Mouse (Mus musculus): Measurements from ENCODE around the gene Efl1.
A peak's percentile ranks its signal among the peaks of the same experiment; 100 is the strongest.

Gene Efl1

DNA sequence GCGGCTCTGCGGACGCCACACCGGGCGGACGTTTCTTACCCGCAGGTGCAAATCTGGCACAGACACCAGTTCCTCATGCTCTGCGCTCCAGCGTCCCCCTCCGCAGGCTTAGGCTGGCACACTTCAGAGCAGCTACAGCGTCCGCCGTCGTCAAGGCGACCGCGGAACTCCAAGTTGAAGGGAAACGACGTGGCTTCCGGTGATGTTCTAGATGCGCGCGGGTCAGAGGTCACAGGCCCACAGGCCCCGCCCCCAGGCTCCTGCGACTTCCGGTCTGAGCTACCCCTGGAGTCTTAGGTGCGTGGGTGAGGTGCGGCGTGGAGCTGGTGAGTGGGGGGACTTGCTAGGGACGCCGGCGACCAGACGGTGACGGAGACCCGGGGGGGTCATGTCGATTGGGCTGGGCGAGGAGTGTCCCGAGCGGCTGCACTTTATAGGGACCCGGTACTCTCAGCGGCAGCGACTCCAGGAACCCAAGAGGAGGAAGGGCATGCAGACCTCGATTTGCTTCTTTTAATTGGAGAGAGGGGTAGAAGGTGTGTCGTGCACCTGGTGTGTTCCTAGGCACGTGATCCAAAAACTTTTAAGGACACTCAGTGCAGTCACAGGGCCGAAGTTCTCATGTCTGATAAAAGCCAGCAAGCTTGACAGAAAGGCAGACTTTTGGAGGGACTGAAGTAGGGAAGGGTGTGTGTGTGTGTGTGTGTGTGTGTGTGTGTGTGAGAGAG lies at the start of gene Efl1, which contains the start of gene Saxo2:
TSS of gene Efl1 (plus strand) at position 262 of the 728 bp plus-strand sequence.
TSS of gene Saxo2 (minus strand) at position 176 of the 728 bp plus-strand sequence.
- peak; percentile 96 for DNase-seq (ENCODE audit: low read depth, low spot score)

DNA sequence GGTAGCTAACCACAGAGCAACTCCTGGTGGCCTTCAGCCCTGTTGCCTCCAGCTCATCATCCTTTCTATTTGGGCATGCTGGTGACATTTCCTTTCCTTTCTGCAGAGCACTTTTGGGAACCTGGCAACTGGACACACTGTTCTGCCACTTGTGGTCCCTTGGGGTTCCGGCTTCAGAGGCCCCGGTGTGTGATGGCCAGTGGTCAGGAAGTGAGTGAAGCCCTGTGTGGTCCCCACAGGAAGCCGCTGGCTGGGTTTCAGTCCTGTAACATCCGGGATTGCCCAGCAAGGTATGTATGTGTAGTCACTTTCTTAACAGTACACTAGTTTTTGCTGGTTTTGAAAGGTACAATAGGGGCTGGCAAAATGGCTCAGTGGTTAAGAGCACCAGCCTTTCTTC lies 46.4 kb upstream of the Efl1 start:
- no peak for DNase-seq (ENCODE audit: low read depth, low spot score)

DNA sequence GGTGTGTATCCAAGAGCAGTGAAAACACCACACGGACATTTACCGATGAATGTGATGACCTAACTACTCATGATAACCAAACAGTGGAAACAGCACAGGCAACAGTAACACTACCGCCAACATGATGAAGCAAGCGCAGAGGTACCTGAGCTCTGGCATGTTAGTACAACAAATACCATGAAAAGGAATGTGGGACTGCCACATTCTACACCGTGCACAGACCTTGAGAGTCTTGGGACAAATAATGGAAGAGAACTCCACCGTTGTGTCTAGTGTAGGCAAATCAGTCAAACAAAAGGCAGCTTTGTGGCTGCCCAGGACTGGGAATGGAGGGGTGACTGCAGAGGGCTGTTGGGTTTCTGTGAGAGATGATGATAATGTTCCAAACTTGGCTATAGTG lies 43.0 kb upstream of the Efl1 start:
- no peak for DNase-seq (ENCODE audit: low read depth, low spot score)

DNA sequence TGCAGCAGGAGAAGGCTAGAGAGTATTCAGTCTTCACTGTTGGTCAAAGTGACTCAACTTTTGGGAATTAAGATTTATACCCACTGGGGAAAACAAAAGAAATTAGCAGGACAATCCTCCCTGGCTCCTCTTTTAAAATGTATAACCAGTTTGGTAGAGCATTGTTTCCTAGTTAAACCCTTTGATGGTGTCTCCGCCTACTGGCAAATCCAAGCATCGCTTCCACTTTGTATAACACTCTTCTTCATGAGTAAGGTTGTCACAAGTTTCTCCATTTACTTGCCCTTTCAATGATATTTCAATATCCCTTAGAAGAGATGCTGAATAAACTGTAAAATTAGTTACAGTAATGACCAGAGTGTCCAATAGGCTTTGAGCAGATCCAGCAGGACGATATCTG lies 38.8 kb upstream of the Efl1 start:
- DNase-seq (ENCODE audit: low read depth, low spot score): peak; percentile 18

DNA sequence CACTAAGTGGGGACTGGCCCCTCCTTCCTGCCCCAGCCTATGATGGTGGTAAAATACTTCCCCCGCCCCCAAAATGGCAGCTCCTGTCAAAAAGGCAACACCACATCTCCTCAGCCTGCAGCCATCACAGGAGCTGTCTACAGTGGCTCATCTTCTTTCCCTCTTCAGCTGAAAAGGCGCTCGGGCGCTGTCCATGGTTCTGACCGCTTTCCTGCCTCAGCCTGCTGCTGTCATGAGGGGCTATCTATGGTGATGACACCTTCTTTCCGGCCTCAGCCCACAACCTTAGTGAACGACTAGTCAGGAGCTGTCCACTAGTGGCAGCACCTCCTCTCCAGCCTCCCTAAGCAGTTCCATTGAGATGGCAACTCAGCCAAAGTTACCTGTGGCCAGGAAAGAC lies 23.1 kb upstream of the Efl1 start:
- peak; percentile 77 for DNase-seq (ENCODE audit: low read depth, low spot score)

DNA sequence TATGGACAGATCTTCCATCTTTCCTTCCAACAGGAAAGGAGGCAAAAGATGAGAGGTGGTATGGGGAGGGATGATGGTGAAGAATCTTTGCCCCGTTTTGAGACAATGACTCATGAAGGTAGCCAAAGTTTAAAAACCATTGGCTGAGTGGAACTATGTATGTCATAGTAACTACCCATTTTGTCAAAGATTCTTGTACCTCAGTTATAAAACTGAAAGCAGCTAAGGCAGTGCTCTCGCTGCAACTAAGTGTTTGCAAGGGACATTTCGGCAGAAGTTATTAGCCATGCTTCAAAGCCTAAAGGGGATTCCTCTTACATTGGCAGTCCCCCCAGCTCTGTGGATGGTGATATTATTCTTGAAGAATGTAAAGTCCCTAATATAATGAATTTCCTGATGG lies 1.2 kb upstream of the Efl1 start:
- no peak for DNase-seq (ENCODE audit: low read depth, low spot score)

DNA sequence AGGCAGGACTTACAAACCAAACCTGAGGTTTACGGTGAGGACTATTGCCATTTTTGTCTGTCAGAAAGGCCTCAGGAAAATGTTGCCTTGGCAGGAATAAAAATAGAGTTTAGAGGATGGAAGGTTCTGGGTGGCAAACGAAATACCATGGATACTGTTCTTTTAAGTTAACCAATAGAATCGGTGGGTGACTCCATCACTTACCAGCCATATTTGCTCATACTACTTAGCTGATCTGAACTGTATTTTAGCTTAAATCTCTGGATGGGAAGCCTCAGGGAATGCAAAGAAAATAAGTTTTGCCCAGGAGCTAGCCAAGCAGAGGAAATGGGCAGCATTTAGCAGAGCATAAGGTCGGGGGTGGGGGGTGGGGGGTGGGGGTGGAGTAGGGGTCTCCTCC lies 505 bp upstream of the Efl1 start:
- DNase-seq (ENCODE audit: low read depth, low spot score): no peak

DNA sequence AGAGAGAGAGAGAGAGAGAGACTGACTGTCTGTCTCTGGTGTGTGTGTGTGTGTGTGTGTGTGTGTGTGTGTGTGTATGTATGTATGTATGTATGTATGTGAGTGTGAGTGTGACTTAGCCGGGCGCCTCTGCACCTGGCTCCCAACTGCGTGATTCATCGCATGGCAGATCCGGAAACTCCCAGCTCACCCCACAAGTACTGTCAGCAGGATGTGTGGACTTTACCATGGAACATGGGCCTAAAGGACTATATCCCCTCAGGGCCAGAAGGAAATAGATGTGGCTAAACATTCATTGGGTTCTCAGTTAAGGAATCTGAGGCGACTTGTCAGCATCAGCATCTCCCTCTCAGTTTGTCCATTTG lies 649 bp downstream of the Efl1 start:
- DNase-seq (ENCODE audit: low read depth, low spot score): peak; percentile 19

DNA sequence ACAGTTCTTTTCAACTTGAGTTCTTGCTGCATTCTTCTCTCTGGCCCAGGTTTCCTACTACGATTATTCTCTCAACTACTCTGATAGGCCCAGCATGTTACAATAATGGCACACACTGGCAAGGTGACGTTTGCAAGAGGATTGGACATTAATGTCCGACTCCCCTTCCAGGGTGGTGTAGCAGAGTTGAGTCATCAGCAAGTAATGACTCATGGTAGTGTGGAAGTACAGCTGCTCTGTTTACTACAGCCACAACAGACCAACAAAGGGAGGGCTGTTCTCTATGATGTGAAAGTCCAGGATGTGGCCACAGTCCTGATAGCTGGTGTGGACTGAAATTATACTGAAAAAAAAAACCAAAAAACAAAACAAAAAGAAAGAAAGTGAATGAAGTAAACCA lies 16.2 kb downstream of the Efl1 start:
- no peak for DNase-seq (ENCODE audit: low read depth, low spot score)

DNA sequence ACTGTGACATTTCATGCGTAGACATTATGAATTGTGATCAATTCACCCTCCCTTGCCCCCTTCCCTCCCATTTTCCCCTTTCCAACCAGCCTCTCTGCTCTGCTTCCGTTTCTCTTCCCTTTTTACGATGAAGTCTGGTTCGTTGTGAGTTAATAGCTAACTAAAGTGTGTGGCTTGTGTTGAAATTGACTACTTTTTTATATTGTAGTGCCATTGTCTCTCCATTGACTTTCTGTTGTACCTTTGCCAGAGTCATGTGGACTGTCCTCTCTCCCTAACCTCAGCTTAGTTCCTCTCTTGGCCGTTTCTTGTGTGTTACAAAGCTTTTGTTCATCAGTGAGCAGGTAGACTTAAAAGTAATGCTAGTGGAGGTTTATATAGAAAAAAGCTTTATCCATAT lies 27.6 kb downstream of the Efl1 start:
- DNase-seq (ENCODE audit: low read depth, low spot score): no peak

DNA sequence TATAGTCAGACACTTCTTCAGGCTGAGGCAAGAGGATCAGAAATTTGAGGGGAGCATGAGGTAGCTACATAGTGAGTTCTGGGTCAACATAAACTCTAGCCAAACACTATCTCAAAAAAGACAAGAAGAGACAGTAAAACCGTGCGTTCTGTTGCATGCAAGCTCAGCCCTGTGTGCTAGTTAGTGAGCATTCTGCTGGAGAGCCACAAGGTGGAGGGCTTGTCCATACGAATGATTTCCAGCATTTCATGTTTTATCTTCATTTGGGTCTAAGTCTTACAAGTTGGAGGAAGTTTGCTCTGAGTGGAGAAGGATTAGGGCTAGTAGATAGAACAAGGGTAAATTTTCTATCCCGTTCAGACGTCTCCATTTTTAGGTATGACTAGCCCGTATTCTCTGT lies 28.4 kb downstream of the Efl1 start:
- DNase-seq (ENCODE audit: low read depth, low spot score): peak; percentile 24

DNA sequence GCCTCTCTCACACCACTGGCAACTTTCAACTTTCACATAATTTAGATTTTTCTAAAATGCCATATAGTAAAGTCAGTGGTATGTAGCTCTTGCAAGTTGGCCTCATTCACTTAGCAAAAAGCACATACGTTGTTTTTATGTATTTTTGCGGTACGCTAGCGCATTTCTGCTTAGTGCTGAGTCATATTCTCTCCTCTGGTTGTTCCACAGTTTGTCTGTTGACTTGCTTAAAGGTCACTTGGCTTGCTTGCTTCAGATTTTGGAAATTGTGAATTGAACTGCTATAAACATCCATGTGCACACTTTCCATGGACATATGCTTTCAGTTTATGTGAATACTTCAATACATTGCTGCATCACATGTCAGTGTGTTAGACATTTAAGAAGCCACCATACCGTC lies 31.5 kb downstream of the Efl1 start:
- no peak for DNase-seq (ENCODE audit: low read depth, low spot score)

DNA sequence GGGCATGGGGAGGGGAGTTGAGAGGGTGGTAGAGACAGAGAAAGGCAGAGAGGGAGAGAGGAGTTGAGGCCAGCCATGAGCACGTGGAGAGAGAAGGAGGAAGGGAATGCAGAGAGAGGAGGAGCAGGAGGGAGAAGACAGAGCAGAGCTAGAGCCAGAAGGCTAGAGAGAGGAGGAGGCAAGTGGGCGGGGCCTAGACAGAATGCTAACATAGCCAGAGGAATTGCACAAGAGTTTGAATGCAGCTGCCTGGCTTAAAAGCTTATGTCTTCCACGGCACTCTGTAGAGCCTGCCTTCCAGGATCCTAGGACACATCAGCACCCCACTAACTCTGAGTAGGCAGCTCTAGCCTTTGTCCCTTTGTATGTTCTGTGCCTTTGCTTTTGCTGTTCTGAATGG lies 40.3 kb downstream of the Efl1 start:
- peak; percentile 23 for DNase-seq (ENCODE audit: low read depth, low spot score)

DNA sequence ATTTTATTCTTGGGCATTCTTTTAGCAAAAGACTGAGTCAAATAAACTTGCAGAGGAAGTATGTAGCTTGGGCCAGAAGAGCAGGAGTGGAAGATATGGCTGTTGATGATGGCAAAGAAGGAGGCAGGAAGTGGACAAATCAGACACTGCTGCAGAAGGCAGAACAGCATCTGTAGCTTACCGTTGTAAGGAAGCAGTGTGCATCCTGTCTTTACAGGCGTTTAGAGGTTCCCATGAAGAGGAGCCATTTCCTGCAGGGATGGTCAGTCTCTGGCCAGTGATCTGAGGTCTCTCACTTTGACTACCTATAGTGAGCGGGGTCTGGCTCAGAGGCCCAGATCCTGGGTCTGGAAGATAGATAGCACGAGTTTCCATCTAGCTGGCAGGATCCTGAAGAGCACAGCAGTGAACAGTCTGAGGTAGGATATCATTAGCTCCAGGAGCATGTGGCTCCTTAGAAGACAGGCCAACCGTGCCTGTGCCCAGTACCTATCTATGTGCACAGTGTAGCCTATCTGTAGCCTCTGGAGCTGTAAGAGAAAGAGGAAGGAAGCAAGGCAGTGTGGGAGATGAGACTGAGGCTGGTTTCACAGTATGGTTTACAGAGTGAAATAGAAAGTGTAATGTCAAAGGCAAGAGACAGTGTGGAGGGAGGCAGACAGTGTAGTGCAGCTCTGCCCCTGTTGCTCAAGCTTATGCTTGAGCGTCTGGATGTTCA lies 42.8 kb downstream of the Efl1 start:
- no peak for DNase-seq (ENCODE audit: low read depth, low spot score)

DNA sequence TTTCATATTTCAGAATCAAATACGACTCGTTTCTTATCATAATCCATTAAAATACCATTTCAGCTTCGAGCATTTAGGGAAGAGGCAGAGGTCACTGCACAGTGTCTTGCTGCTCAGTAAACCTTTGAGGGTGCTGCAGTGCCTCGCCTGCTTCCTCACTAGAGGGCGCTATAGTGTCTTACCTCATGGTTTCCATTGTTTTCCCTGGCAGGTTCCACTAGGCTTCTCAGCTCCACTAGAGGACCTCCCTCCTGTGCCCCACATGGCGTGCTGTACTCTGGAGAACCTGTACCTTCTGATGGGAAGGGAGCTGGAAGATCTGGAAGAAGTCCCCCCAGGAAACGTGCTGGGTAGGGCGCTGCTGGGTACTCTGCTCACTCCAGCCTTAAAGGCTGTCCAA lies 49.3 kb downstream of the Efl1 start:
- DNase-seq (ENCODE audit: low read depth, low spot score): peak; percentile 82

DNA sequence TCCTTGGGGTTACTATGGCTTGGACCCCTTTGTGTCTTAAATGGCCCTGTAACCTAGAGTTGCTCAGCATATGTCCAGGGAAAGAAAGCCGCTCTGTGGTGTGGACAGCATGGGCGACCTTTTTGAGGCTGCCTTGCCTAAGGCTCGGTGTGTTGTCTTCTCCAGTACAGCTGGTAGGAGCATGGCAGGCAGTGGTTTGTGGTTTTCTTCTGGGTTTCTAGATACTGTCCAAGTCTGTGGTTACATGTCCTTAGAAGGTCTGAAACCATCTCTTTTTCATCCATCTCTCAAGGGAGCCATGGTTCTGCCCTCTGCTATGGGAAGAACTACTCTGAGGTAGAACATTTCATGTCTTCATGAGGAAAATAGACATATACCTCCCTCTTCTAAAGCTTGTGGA lies 50.6 kb downstream of the Efl1 start:
- no peak for DNase-seq (ENCODE audit: low read depth, low spot score)

DNA sequence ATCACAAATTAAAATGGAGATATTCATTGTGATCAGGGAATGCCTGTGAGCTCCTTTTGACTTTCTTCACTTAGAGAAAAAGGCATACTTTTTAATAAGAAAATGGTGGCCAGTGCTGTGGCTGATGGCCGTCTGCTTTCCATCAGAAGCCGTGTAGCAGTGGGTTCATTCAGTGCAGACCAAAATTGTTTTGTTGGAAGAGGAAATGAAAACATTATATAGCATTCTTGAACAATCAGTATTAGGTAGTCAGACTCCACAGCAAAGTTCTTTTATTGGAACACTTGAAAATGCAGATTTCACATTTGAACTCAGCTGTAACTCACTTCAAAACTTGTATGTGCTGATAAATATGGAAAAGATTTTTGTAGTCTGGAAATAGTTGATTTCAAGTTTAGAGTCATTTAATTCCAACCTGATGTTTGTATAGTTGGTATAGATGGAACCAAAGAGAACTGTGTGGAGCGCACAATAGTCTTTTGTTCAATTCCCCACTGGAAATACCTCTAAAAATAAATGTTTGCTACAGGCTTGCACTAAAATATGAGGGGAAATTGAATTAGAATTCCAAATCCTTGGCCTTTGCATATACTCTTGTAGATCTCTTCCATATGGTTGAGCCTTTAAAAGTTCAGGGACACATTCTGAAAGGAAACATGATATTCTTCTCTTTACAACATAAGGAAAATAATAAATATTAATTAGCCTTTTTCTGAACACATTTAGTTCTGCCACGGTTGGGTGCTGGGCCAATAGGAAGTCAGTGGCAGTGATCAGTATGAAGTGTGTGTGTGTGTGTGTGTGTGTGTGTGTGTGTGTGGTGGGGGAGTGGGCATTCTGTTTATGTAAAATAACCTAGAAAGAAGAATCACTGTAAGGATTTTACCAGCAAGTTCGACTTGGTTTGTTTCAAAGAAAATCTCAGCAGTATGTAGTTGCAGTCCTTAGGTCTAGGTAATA lies 54.2 kb downstream of the Efl1 start:
- no peak for DNase-seq (ENCODE audit: low read depth, low spot score)

DNA sequence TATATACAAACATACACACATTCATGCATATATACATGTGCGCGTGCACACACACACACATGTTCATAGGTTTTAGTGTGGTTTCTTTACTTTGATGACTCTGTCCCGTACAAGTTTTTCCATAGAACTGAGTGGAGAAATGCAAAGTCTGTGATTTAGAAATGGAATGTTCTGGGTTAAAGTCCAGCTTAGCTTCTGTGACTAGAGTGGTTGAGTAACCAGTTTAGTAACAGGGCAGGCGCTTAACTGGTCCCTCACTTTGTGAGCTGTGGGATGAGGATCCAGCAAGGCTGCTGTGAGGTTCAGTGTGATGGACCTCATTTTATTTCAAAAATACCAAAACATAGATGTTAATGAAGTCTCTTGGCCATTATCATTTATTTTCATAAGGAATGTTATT lies 60.8 kb downstream of the Efl1 start:
- DNase-seq (ENCODE audit: low read depth, low spot score): no peak

DNA sequence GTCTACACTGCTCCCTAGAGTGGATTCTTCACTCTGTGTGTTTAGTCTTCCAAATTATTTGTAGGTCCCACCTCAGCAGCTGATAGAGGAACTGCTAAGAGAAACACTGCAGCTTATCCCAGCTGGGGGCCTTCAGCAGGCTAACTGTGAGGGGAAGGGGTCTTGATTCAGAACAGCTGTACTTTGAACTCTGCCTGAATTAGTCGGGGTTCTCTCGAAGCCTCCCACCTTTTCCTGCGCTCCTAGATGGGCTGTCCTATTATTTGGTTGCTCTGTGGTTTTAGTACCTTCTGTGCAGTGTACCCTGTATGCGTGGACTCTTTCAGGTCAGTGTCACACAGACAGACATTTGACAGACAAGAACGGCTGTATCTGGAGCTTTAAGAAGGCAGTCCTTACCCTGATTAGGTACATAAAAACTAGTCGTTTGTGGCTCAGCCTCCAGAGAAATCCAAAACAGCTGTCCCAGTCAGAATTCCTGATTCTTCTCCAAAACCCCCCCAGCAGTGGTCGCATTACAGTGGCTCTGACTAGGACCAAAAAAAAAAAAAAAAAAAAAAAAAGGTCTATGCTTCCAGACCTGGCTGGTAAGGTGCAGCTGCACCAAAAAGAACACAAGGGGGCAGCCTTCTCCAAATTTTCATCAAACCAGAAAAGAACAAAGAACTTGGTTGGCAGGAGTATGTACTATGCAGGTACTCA lies 66.9 kb downstream of the Efl1 start:
- DNase-seq (ENCODE audit: low read depth, low spot score): peak; percentile 78

DNA sequence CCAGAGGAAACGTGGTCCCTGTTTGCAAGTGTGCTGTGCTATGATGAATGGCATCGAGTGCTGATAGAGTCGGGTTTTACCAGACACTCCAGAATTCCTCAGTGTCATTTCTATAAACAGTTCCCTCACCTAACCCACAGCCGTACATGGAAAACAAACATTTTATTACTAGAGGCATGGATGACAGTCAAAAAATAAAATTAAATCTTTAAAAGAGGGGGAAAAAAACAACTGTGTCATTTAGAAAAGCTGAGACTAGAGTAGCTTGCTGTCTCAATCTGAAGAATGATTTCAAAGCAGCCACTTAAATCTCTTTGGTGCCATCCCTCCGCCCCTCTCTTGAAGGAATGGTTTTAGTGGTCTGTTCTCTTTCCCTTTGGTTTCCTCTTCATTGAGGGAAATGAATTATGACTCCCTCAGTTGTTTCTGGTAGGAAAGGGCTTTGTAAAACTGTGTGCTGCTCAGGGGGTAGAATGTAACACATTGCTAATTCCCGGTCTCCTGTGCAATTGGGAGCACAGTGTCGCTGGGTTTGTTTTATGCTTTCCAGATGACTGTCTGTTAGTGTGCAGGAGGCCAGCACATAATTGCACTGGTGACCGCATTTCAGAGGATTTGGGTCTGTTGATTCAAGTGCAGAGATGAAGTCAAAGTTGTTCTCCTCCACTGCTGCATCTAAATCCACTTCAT lies 67.6 kb downstream of the Efl1 start:
- no peak for DNase-seq (ENCODE audit: low read depth, low spot score)

DNA sequence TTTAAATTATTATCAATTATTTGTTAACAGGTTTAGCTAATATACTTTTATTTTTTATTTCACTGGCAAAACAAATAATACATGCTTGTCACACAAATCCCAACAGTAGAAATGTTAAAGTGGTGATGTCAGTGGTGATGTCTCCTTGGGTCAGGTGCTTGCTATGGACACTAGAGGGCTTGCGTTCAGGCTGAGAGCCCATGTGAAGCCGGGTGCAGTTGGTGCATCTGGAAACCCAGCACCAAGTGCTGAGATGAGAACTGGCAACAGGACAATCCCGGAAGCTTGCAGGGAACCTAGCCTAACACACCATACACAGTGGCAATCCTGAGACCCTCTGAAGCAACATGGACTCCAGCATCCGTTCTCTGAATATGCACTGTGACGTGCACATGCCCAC lies 70.9 kb downstream of the Efl1 start:
- peak; percentile 69 for DNase-seq (ENCODE audit: low read depth, low spot score)

Data from R1 (cell line).